Mouse (Mus musculus): ENCODE data around the gene Abcc12.

- TF ChIP-seq MAZ (IDR thresholded peaks at IDR 0.05; ENCODE audit: low read depth, low read length): no peak
- no peak for TF ChIP-seq TBP (conservative IDR thresholded peaks at IDR 0.05; ENCODE audit: low read depth, low read length)
- TF ChIP-seq ZC3H11A (IDR thresholded peaks at IDR 0.05; ENCODE audit: low read depth, low read length): no peak
- no peak for TF ChIP-seq CTCF (conservative IDR thresholded peaks at IDR 0.05 in 1 of 2, IDR thresholded peaks at IDR 0.05 in 1 of 2; ENCODE audit: low read depth in 2 of 2, low read length in 2 of 2)
- no peak for TF ChIP-seq ZNF384 (IDR thresholded peaks at IDR 0.05; ENCODE audit: low read depth, low read length)
- no peak for TF ChIP-seq E2F4 (IDR thresholded peaks at IDR 0.05; ENCODE audit: insufficient replicate concordance, low read depth, low read length)
- no peak for TF ChIP-seq MEF2A (IDR thresholded peaks at IDR 0.05; ENCODE audit: borderline replicate concordance, low read depth, low read length)
- TF ChIP-seq CHD2 (IDR thresholded peaks at IDR 0.05; ENCODE audit: low read length): no peak
- TF ChIP-seq USF1 (IDR thresholded peaks at IDR 0.05; ENCODE audit: low read depth, low read length): no peak
- no peak for TF ChIP-seq MAX (IDR thresholded peaks at IDR 0.05; ENCODE audit: low read length)
- TF ChIP-seq HCFC1 (IDR thresholded peaks at IDR 0.05; ENCODE audit: low read depth, low read length): no peak
- no peak for TF ChIP-seq POLR2A (IDR thresholded peaks at IDR 0.05; ENCODE audit: low read depth, low read length)
Measured at GRCm38 (mm10) chr8:86630212-86630611, 49.7 kb upstream of the Abcc12 start.
